Mouse (Mus musculus): Measurements from ENCODE around the gene Ralgapa2.

- TF ChIP-seq CTCF (IDR thresholded peaks at IDR 0.05; ENCODE audit: low read depth, low read length): no peak
- TF ChIP-seq EP300 (IDR thresholded peaks at IDR 0.05; ENCODE audit: insufficient read depth, low read depth, low read length): no peak
Observed at GRCm38 (mm10) chr2:146223176-146223905, 288.8 kb downstream of the Ralgapa2 start.

All from ES-Bruce4 (cell line).